Mouse (Mus musculus) kidney, adult 2 months (tissue): ENCODE data around the gene Scube3.

Experiments
- CTCF ChIP-seq: fragments of 200-500 bp; conservative IDR thresholded peaks from 2 replicates; pipeline ENCODE4 v1.5.1; 2011; ENCODE audit warnings: low read depth, mild to moderate bottlenecking, control low read depth, low read length, moderate library complexity, mixed read lengths; ENCODE audit not compliant: insufficient read depth, insufficient read length
- POLR2A ChIP-seq: fragments of 200-500 bp; IDR thresholded peaks from one replicate; pipeline ENCODE4 v1.6.1; 2011; ENCODE audit warnings: low read depth, low read length, control low read depth

- TF ChIP-seq POLR2A (no peak), CTCF (no peak)
These were observed 25.6 kb upstream of the Scube3 start for GRCm38 (mm10) chr17:28116335-28116734.
